Mouse (Mus musculus): ENCODE data around the gene Lpar6. TPM values are rescaled to one million over a fixed set of nuclear protein-coding genes. Genes with fewer than 3 reads are reported as not detected.
A peak's percentile ranks its signal among the peaks of the same experiment; 100 is the strongest.

The Lpar6 gene
- polyA plus RNA-seq, 1 experiment = 12.9 TPM

- H3K27ac ChIP-seq (ENCODE audit: insufficient read depth, low read length) = peak overlapping the region; percentile 80
These were observed 14.6 kb downstream of the Lpar6 start for GRCm38 (mm10) chr14:73252276-73252675.

DNA sequence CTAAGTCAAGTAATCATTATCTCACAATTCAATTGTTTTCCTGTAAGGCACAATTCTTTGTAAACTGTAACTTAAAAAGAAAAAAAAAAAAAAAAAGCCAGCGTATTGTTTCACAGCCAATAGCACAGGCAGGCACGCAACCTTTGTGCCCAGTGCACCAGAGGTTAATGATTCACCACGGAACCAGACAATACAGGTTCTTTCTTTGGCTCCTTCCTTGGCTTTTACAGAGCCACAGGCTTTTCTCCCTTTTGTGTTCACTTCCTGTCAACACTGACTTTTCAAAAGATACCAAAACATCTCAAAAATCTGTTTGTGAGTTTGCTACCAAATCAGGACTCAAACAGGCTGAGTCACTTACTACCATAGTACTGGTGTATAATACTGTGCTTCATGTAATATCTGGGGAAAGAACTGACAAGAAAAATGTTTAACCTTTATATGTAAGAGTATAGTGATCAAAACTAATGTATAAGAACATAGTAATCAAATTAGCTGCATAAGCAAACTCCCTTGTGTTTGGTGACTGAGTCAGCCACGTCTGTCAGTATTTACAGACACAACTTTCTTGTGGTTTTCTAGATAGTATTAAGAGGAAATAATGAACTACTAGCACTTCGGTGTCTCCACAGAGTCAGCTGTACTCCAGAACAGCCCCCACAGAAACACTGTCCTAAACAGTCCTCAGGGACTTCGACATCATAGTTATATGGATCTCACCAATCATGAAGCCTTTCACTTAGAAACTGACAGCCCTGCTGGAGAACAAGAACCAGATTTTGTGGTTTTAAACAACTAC, 16.0 kb downstream of the Lpar6 start:
- TF ChIP-seq CTCF (IDR thresholded peaks at IDR 0.05; ENCODE audit: low read depth, low read length) (no peak), EP300 (IDR thresholded peaks at IDR 0.05; ENCODE audit: insufficient read depth, low read depth, low read length) (peak; percentile 81), POLR2A (IDR thresholded peaks at IDR 0.05; ENCODE audit: insufficient read depth, low read length) (no peak)
- Histone ChIP-seq H3K9ac (ENCODE audit: low read depth, poor library complexity, severe bottlenecking) (no peak overlapping the region; the same call in 1 of the 2 replicates), H3K9me3 (replicated peaks; ENCODE audit: control insufficient read depth, insufficient read depth, low read length, poor library complexity, severe bottlenecking) (no peaks in the 10 kb centered on the region), H3K27me3 (ENCODE audit: control insufficient read depth, insufficient read depth, low read length, poor library complexity, severe bottlenecking) (no peaks in the 10 kb centered on the region), H3K27ac (ENCODE audit: insufficient read depth, low read length) (peak overlapping the region; percentile 85), H3K4me3 (ENCODE audit: low read depth, low read length) (no peak overlapping the region), H3K4me1 (ENCODE audit: control insufficient read depth, insufficient read depth, low read length) (peaks cover 2% of the 10 kb centered on the region), H3K36me3 (ENCODE audit: control insufficient read depth, insufficient read depth, low read length, poor library complexity, severe bottlenecking) (no peaks in the 10 kb centered on the region)

More at GRCm38 (mm10) chr14:73252276-73252675, 14.6 kb downstream of the Lpar6 start:
- TF ChIP-seq POLR2A (IDR thresholded peaks at IDR 0.05; ENCODE audit: insufficient read depth, low read length) (no peak), EP300 (IDR thresholded peaks at IDR 0.05; ENCODE audit: insufficient read depth, low read depth, low read length) (no peak), CTCF (IDR thresholded peaks at IDR 0.05; ENCODE audit: low read depth, low read length) (no peak)
- H3K9ac ChIP-seq (ENCODE audit: low read depth, poor library complexity, severe bottlenecking) = no peak overlapping the region
- H3K4me3 ChIP-seq (ENCODE audit: low read depth, low read length) = no peak overlapping the region
- H3K36me3 ChIP-seq (ENCODE audit: control insufficient read depth, insufficient read depth, low read length, poor library complexity, severe bottlenecking) = no peaks in the 10 kb centered on the region
- no peaks in the 10 kb centered on the region for H3K9me3 ChIP-seq (replicated peaks; ENCODE audit: control insufficient read depth, insufficient read depth, low read length, poor library complexity, severe bottlenecking)
- H3K27me3 ChIP-seq (ENCODE audit: control insufficient read depth, insufficient read depth, low read length, poor library complexity, severe bottlenecking) = no peaks in the 10 kb centered on the region
- peaks cover 2% of the 10 kb centered on the region for H3K4me1 ChIP-seq (ENCODE audit: control insufficient read depth, insufficient read depth, low read length)

DNA sequence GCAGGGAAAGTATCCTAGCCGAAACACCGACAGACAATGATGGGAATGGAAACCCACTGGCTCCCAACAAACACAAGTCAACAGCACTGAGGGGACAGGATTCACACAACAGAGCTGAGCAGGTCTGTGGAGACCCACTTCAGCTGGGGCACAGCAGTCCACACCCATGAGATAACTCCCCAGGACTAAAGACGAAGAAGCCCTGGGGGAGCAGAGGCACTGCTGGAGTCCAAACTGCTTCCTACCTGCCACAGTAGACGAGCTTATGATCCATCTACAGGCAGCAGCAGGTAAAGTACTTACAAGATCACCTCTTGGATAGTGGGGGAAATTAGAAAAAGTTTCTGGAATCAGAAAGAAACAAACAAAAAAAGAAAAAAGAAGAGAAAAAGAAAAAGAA, 16.7 kb downstream of the Lpar6 start:
- TF ChIP-seq POLR2A (IDR thresholded peaks at IDR 0.05; ENCODE audit: insufficient read depth, low read length) (no peak), CTCF (IDR thresholded peaks at IDR 0.05; ENCODE audit: low read depth, low read length) (no peak), EP300 (IDR thresholded peaks at IDR 0.05; ENCODE audit: insufficient read depth, low read depth, low read length) (peak; percentile 61; the same call in 1 of the 2 replicates)
- Histone ChIP-seq H3K4me1 (ENCODE audit: control insufficient read depth, insufficient read depth, low read length) (peaks cover 2% of the 10 kb centered on the region), H3K27ac (ENCODE audit: insufficient read depth, low read length) (peak overlapping the region; percentile 57), H3K9ac (ENCODE audit: low read depth, poor library complexity, severe bottlenecking) (no peak overlapping the region), H3K36me3 (ENCODE audit: control insufficient read depth, insufficient read depth, low read length, poor library complexity, severe bottlenecking) (no peaks in the 10 kb centered on the region), H3K4me3 (ENCODE audit: low read depth, low read length) (no peak overlapping the region), H3K9me3 (replicated peaks; ENCODE audit: control insufficient read depth, insufficient read depth, low read length, poor library complexity, severe bottlenecking) (no peaks in the 10 kb centered on the region), H3K27me3 (ENCODE audit: control insufficient read depth, insufficient read depth, low read length, poor library complexity, severe bottlenecking) (no peaks in the 10 kb centered on the region)

GRCm38 (mm10) chr14:73255426-73255970, 17.8 kb downstream of the Lpar6 start:
- H3K4me1 ChIP-seq (ENCODE audit: control insufficient read depth, insufficient read depth, low read length) = peaks cover 2% of the 10 kb centered on the region
- H3K36me3 ChIP-seq (ENCODE audit: control insufficient read depth, insufficient read depth, low read length, poor library complexity, severe bottlenecking) = no peaks in the 10 kb centered on the region
- H3K9ac ChIP-seq (ENCODE audit: low read depth, poor library complexity, severe bottlenecking) = no peak overlapping the region
- H3K4me3 ChIP-seq (ENCODE audit: low read depth, low read length) = no peak overlapping the region
- no peak for TF ChIP-seq CTCF (IDR thresholded peaks at IDR 0.05; ENCODE audit: low read depth, low read length)
- no peaks in the 10 kb centered on the region for H3K27me3 ChIP-seq (ENCODE audit: control insufficient read depth, insufficient read depth, low read length, poor library complexity, severe bottlenecking)
- peak overlapping the region; percentile 74 for H3K27ac ChIP-seq (ENCODE audit: insufficient read depth, low read length)
- H3K9me3 ChIP-seq (replicated peaks; ENCODE audit: control insufficient read depth, insufficient read depth, low read length, poor library complexity, severe bottlenecking) = no peaks in the 10 kb centered on the region

GRCm38 (mm10) chr14:73257348-73257747, 19.7 kb downstream of the Lpar6 start:
- H3K36me3 ChIP-seq (ENCODE audit: control insufficient read depth, insufficient read depth, low read length, poor library complexity, severe bottlenecking) = no peaks in the 10 kb centered on the region
- H3K9ac ChIP-seq (ENCODE audit: low read depth, poor library complexity, severe bottlenecking) = no peak overlapping the region
- H3K27me3 ChIP-seq (ENCODE audit: control insufficient read depth, insufficient read depth, low read length, poor library complexity, severe bottlenecking) = no peaks in the 10 kb centered on the region
- TF ChIP-seq CTCF (IDR thresholded peaks at IDR 0.05; ENCODE audit: low read depth, low read length) (no peak), POLR2A (IDR thresholded peaks at IDR 0.05; ENCODE audit: insufficient read depth, low read length) (no peak), EP300 (IDR thresholded peaks at IDR 0.05; ENCODE audit: insufficient read depth, low read depth, low read length) (no peak)
- H3K27ac ChIP-seq (ENCODE audit: insufficient read depth, low read length) = no peak overlapping the region
- H3K4me1 ChIP-seq (ENCODE audit: control insufficient read depth, insufficient read depth, low read length) = peaks cover 2% of the 10 kb centered on the region
- H3K9me3 ChIP-seq (replicated peaks; ENCODE audit: control insufficient read depth, insufficient read depth, low read length, poor library complexity, severe bottlenecking) = no peaks in the 10 kb centered on the region
- no peak overlapping the region for H3K4me3 ChIP-seq (ENCODE audit: low read depth, low read length)

DNA sequence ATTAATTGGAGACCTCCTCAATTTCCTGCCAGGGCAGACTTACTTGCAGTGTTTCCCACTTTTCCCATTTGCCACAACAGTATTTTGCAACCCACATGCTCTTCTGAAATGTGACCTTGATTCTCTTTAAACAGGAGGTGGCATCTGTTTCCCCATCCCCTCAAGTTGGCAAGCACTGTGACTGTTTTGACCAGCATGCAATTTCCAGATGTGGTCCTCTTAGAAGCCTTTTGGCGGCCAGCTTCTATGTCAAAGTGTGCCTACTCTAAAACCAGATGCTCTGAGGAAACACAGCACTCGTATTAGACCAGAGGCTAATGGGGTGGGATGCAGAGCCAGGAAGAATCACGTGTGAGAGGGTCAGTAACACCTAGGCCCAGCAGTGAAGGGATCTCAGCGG, 20.5 kb downstream of the Lpar6 start:
- Histone ChIP-seq H3K4me3 (ENCODE audit: low read depth, low read length) (no peak overlapping the region), H3K36me3 (ENCODE audit: control insufficient read depth, insufficient read depth, low read length, poor library complexity, severe bottlenecking) (no peaks in the 10 kb centered on the region), H3K27ac (ENCODE audit: insufficient read depth, low read length) (no peak overlapping the region), H3K27me3 (ENCODE audit: control insufficient read depth, insufficient read depth, low read length, poor library complexity, severe bottlenecking) (no peaks in the 10 kb centered on the region), H3K9ac (ENCODE audit: low read depth, poor library complexity, severe bottlenecking) (no peak overlapping the region), H3K9me3 (replicated peaks; ENCODE audit: control insufficient read depth, insufficient read depth, low read length, poor library complexity, severe bottlenecking) (no peaks in the 10 kb centered on the region), H3K4me1 (ENCODE audit: control insufficient read depth, insufficient read depth, low read length) (peaks cover 2% of the 10 kb centered on the region)
- no peak for TF ChIP-seq CTCF (IDR thresholded peaks at IDR 0.05; ENCODE audit: low read depth, low read length)
- TF ChIP-seq EP300 (IDR thresholded peaks at IDR 0.05; ENCODE audit: insufficient read depth, low read depth, low read length) = no peak
- TF ChIP-seq POLR2A (IDR thresholded peaks at IDR 0.05; ENCODE audit: insufficient read depth, low read length) = no peak

Measured in ES-Bruce4 (cell line).